Mouse (Mus musculus) liver, embryonic 14.5 days (tissue): Measurements from ENCODE around the gene Cntln.

Experiments used
- CTCF ChIP-seq: IDR thresholded peaks from 2 replicates; pipeline ENCODE4 v1.5.1; 2016; ENCODE audit warnings: antibody characterized with exemption, low read depth, control low read depth
- EP300 ChIP-seq: IDR thresholded peaks from 2 replicates; pipeline ENCODE4 v1.6.1; 2016; ENCODE audit warnings: antibody characterized with exemption, low read depth

GRCm38 (mm10) chr4:85175466-85175865 lies 291.4 kb downstream of the Cntln start:
- TF ChIP-seq CTCF (no peak), EP300 (no peak)
